Mouse (Mus musculus): ENCODE data around the gene Vcam1. TPM values are rescaled to one million over a fixed set of nuclear protein-coding genes. Genes with fewer than 3 reads are reported as not detected.

The Vcam1 gene
- total RNA-seq, 1 experiment, result 0.27 TPM

DNA sequence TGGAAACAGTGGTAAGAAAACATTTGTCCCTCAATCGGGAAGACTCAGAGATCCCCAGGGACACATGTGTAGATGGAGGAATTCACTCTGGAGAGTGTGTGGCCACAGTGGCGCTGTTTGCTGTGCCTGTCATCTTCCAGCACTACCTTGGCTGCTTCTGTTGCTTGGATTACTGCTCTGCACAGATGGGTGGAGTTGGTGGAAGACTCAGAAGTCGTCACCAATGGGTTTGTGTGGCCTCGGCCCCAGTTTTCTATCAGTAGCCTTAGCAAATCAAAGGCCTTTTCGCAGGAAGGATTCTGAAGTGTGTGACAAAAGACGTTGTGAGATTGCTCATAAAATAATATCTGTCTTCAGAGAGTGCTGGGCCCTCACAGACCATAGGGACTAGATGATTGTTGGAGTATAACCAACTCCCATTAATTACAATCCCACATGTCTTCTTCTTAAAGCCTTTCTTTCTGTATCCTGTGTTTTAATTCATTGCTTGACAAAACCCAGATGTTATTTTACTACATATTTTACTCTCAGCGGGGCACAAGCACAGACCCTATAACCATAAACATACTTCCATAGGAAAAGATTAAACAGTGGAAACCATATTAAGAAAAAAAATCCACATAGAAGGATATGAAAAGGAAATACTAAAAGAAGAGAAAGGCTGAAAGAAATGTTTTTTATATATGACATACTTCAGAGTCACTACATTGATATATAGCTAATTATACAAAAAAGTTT is 48.4 kb downstream of the Vcam1 start:
- Histone ChIP-seq H3K4me3 (ENCODE audit: insufficient read depth in 1 of 2, low read depth in 1 of 2, low read length in 2 of 2, poor library complexity in 1 of 2, severe bottlenecking in 1 of 2) (no peak overlapping the region), H3K4me1 (ENCODE audit: control insufficient read depth in 2 of 2, insufficient read depth in 2 of 2, low read length in 2 of 2, poor library complexity in 1 of 2) (no peaks in the 10 kb centered on the region), H3K36me3 (ENCODE audit: control insufficient read depth, insufficient read depth, low read length, poor library complexity, severe bottlenecking) (no peaks in the 10 kb centered on the region), H3K9ac (ENCODE audit: insufficient read depth, low read depth, low read length, poor library complexity, severe bottlenecking) (no peak overlapping the region), H3K27ac (ENCODE audit: insufficient read depth, low read depth, low read length, poor library complexity, severe bottlenecking) (no peak overlapping the region), H3K9me3 (ENCODE audit: control insufficient read depth, insufficient read depth, low read depth, low read length) (no peaks in the 10 kb centered on the region)
- no peak for DNase-seq (ENCODE audit: low read depth, low spot score)
- no peak for TF ChIP-seq HCFC1 (IDR thresholded peaks at IDR 0.05; ENCODE audit: borderline replicate concordance, insufficient read depth, low read length)
- TF ChIP-seq ZNF384 (IDR thresholded peaks at IDR 0.05; ENCODE audit: low read depth, low read length), result no peak
- TF ChIP-seq CHD2 (IDR thresholded peaks at IDR 0.05; ENCODE audit: low read depth, low read length), result no peak
- no peak for TF ChIP-seq MAFK (IDR thresholded peaks at IDR 0.05; ENCODE audit: insufficient read depth, low read depth, low read length)
- no peak for TF ChIP-seq ZC3H11A (IDR thresholded peaks at IDR 0.05; ENCODE audit: borderline replicate concordance, low read depth, low read length)
- in situ Hi-C loops (cut with MboI; ENCODE audit: low sequenced_read_pairs in 2 of 2, unreplicated experiment in 2 of 2), result no loop called here

DNA sequence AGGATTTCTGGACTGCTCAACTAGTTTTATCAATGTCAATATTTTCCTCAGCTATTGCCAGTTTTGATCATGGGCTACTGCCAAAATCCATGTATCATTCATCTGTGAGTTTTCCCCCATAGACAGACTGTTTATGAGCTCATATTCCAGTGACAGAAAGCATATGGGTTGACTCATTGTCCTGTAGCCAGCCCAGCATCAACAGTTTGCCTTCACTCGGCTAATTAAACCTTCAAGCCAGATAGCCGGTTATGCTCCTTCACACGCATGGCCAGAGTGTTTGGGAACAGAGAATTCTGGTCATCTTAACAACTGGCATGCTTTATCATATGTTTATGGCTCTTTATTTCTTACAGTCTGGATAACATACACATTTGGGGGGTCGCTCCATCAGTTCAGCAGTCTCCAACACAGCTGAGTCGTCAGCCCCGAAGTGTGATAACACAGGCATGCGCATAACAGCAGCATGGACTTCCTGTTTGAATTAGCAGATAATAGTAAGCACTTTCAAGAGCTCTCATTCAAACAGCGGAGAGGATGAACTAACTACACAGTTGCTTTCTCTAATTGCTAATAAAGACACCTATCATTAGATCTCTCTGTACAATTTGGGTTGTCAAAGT is 49.2 kb downstream of the Vcam1 start:
- TF ChIP-seq HCFC1 (IDR thresholded peaks at IDR 0.05; ENCODE audit: borderline replicate concordance, insufficient read depth, low read length) (no peak), ZNF384 (IDR thresholded peaks at IDR 0.05; ENCODE audit: low read depth, low read length) (no peak)
- H3K9ac ChIP-seq (ENCODE audit: insufficient read depth, low read depth, low read length, poor library complexity, severe bottlenecking), result no peak overlapping the region
- H3K9me3 ChIP-seq (ENCODE audit: control insufficient read depth, insufficient read depth, low read depth, low read length), result no peaks in the 10 kb centered on the region
- H3K27ac ChIP-seq (ENCODE audit: insufficient read depth, low read depth, low read length, poor library complexity, severe bottlenecking), result no peak overlapping the region
- no peaks in the 10 kb centered on the region for H3K4me1 ChIP-seq (ENCODE audit: control insufficient read depth in 2 of 2, insufficient read depth in 2 of 2, low read length in 2 of 2, poor library complexity in 1 of 2)
- in situ Hi-C loops (cut with MboI; ENCODE audit: low sequenced_read_pairs in 2 of 2, unreplicated experiment in 2 of 2), result no loop called here
- no peak for DNase-seq (ENCODE audit: low read depth, low spot score)
- H3K4me3 ChIP-seq (ENCODE audit: insufficient read depth in 1 of 2, low read depth in 1 of 2, low read length in 2 of 2, poor library complexity in 1 of 2, severe bottlenecking in 1 of 2), result no peak overlapping the region
- no peaks in the 10 kb centered on the region for H3K36me3 ChIP-seq (ENCODE audit: control insufficient read depth, insufficient read depth, low read length, poor library complexity, severe bottlenecking)

DNA sequence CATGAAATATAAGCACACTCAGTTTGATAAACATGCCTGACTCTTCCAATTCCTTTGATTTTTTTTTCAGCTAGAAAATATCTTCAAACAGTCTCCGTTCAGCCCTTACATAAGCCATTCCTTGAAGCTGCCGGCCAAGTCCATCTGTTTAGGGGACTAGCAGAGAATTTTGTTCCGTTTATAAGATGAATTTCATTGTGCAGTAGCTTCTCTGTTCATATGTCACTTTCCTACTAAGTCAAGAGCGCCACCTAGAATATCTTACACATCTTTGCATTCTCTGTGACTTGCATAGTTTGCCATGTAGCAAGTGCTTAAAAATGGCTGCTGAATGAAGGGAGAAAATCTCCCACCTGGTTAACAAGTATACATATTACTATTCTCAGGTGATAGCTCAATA is 51.0 kb downstream of the Vcam1 start:
- Histone ChIP-seq H3K36me3 (ENCODE audit: control insufficient read depth, insufficient read depth, low read length, poor library complexity, severe bottlenecking) (no peaks in the 10 kb centered on the region), H3K27ac (ENCODE audit: insufficient read depth, low read depth, low read length, poor library complexity, severe bottlenecking) (no peak overlapping the region), H3K9me3 (ENCODE audit: control insufficient read depth, insufficient read depth, low read depth, low read length) (no peaks in the 10 kb centered on the region), H3K4me3 (ENCODE audit: insufficient read depth in 1 of 2, low read depth in 1 of 2, low read length in 2 of 2, poor library complexity in 1 of 2, severe bottlenecking in 1 of 2) (no peak overlapping the region), H3K4me1 (ENCODE audit: control insufficient read depth in 2 of 2, insufficient read depth in 2 of 2, low read length in 2 of 2, poor library complexity in 1 of 2) (no peaks in the 10 kb centered on the region), H3K9ac (ENCODE audit: insufficient read depth, low read depth, low read length, poor library complexity, severe bottlenecking) (no peak overlapping the region)
- no peak for DNase-seq (ENCODE audit: low read depth, low spot score)
- TF ChIP-seq MAFK (IDR thresholded peaks at IDR 0.05; ENCODE audit: insufficient read depth, low read depth, low read length) (no peak), HCFC1 (IDR thresholded peaks at IDR 0.05; ENCODE audit: borderline replicate concordance, insufficient read depth, low read length) (no peak), CHD2 (IDR thresholded peaks at IDR 0.05; ENCODE audit: low read depth, low read length) (no peak), ZNF384 (IDR thresholded peaks at IDR 0.05; ENCODE audit: low read depth, low read length) (no peak)
- in situ Hi-C loops (cut with MboI; ENCODE audit: low sequenced_read_pairs in 2 of 2, unreplicated experiment in 2 of 2), result no loop called here

DNA sequence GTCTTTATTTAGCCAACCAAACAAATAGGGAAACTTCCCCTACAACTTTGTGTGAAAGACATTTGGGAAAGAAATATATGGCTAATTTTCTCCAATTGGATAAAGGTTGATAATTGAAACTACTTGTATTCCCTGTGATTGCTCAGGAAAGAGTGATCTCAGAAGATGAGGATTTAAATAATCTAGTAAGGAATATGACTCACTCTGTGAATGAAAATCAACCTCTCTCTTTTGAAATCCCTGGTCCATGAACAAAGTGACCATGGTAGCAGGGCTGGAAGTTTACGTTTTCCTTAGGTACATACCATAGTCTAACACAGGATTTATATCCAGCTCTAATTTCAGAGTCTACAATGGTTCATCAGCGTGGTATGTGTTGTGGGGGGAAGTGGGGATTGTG is 52.7 kb downstream of the Vcam1 start:
- DNase-seq (ENCODE audit: low read depth, low spot score), result no peak
- no peak overlapping the region for H3K4me3 ChIP-seq (ENCODE audit: insufficient read depth in 1 of 2, low read depth in 1 of 2, low read length in 2 of 2, poor library complexity in 1 of 2, severe bottlenecking in 1 of 2)
- H3K9me3 ChIP-seq (ENCODE audit: control insufficient read depth, insufficient read depth, low read depth, low read length), result no peaks in the 10 kb centered on the region
- no peak overlapping the region for H3K27ac ChIP-seq (ENCODE audit: insufficient read depth, low read depth, low read length, poor library complexity, severe bottlenecking)
- no peaks in the 10 kb centered on the region for H3K4me1 ChIP-seq (ENCODE audit: control insufficient read depth in 2 of 2, insufficient read depth in 2 of 2, low read length in 2 of 2, poor library complexity in 1 of 2)
- no peak overlapping the region for H3K9ac ChIP-seq (ENCODE audit: insufficient read depth, low read depth, low read length, poor library complexity, severe bottlenecking)
- no peak for TF ChIP-seq ZC3H11A (IDR thresholded peaks at IDR 0.05; ENCODE audit: borderline replicate concordance, low read depth, low read length)
- no peak for TF ChIP-seq CHD2 (IDR thresholded peaks at IDR 0.05; ENCODE audit: low read depth, low read length)
- TF ChIP-seq ZNF384 (IDR thresholded peaks at IDR 0.05; ENCODE audit: low read depth, low read length), result no peak
- no peak for TF ChIP-seq MAFK (IDR thresholded peaks at IDR 0.05; ENCODE audit: insufficient read depth, low read depth, low read length)
- no peak for TF ChIP-seq HCFC1 (IDR thresholded peaks at IDR 0.05; ENCODE audit: borderline replicate concordance, insufficient read depth, low read length)
- H3K36me3 ChIP-seq (ENCODE audit: control insufficient read depth, insufficient read depth, low read length, poor library complexity, severe bottlenecking), result no peaks in the 10 kb centered on the region
- in situ Hi-C loops (cut with MboI; ENCODE audit: low sequenced_read_pairs in 2 of 2, unreplicated experiment in 2 of 2), result no loop called here
